In genomic region chr13:55483593-55483992, GRCm38 (mm10) we compare ENCODE assay signal across 9 mouse cellular contexts. TPM values are rescaled to one million over a fixed set of nuclear protein-coding genes. Genes with fewer than 3 reads are reported as not detected.
A peak's percentile ranks its signal among the peaks of the same experiment; 100 is the strongest.
DNase-seq lines count a peak whose midpoint lies in the region; ATAC-seq and TF ChIP-seq lines count a peak whose summit lies in the region.
"Had no signal": no experiment of that assay in that cellular context is flagged by ENCODE, and none has a peak within 500 bp of the region (broad histone marks: within the 10 kb centered on the region; RNA-seq: fewer than 3 reads in every experiment).

No protein-coding gene starts in this region.

- H3K9ac ChIP-seq in kidney, embryonic 14.5 days (ENCODE audit: low read depth, low read length): 0 out of 2 replicates have a peak overlapping the region, but pooled peaks have one; percentile 7
- H3K9ac ChIP-seq in forebrain, embryonic 11.5 days (ENCODE audit: low read length): peak overlapping the region; percentile 4; the same call in 1 of the 2 replicates
- H3K9ac ChIP-seq in midbrain, embryonic 14.5 days (replicated peaks; ENCODE audit: low read length): peak overlapping the region; percentile 100

- no peak overlapping the region for H3K4me3 ChIP-seq in kidney, embryonic 14.5 days (ENCODE audit: low read length)
- peak overlapping the region; percentile 95 for H3K4me3 ChIP-seq in forebrain, embryonic 11.5 days (ENCODE audit: low read depth, low read length)
- peak overlapping the region; percentile 77 for H3K4me3 ChIP-seq in layer of hippocampus, adult 2 months
- peak overlapping the region; percentile 100 for H3K4me3 ChIP-seq in midbrain, embryonic 14.5 days (replicated peaks; ENCODE audit: low read depth, low read length)
- H3K4me3 ChIP-seq: heart, adult 2 months had no signal

- ATAC-seq in kidney, embryonic 14.5 days (ENCODE audit: low FRiP score, low TSS enrichment): no peak
- peak; percentile 68 for ATAC-seq in forebrain, embryonic 11.5 days (replicated peaks; ENCODE audit: low FRiP score)
- ATAC-seq in midbrain, embryonic 14.5 days (ENCODE audit: low FRiP score, low TSS enrichment): peak; percentile 74

- no peak for DNase-seq in kidney, postnatal 25 days
- DNase-seq in forebrain, embryonic 11.5 days (ENCODE audit: low spot score): peak; percentile 87
- peak; percentile 92 to 97 for DNase-seq in layer of hippocampus, adult 2 months (ENCODE audit: low spot score in 2 of 2)
- peak; percentile 98 for DNase-seq in midbrain, embryonic 14.5 days
- DNase-seq in adrenal gland, postnatal 25 days: no peak
- no peak for DNase-seq in thymus, adult 18-20 months
- DNase-seq in heart, adult 11 months: no peak

- H3K4me2 ChIP-seq in kidney, embryonic 14.5 days (replicated peaks; ENCODE audit: low read depth, low read length): peak overlapping the region; percentile 22
- peak overlapping the region; percentile 95 for H3K4me2 ChIP-seq in forebrain, embryonic 11.5 days (ENCODE audit: low read depth, low read length, severe bottlenecking)
- peak overlapping the region; percentile 100 for H3K4me2 ChIP-seq in midbrain, embryonic 14.5 days (ENCODE audit: low read length)

- H3K4me1 ChIP-seq in kidney, embryonic 14.5 days (ENCODE audit: control insufficient read depth, insufficient read depth, low read length): peaks cover 39% of the 10 kb centered on the region
- peaks cover 26% of the 10 kb centered on the region for H3K4me1 ChIP-seq in forebrain, embryonic 11.5 days (replicated peaks; ENCODE audit: control insufficient read depth, insufficient read depth, low read length)
- peaks cover 44% of the 10 kb centered on the region for H3K4me1 ChIP-seq in midbrain, embryonic 14.5 days (ENCODE audit: control insufficient read depth, insufficient read depth, low read length)

- H3K27me3 ChIP-seq in kidney, embryonic 14.5 days (ENCODE audit: control insufficient read depth, insufficient read depth, low read length): no peaks in the 10 kb centered on the region
- H3K27me3 ChIP-seq in forebrain, embryonic 11.5 days (ENCODE audit: control insufficient read depth, insufficient read depth, low read length): no peaks in the 10 kb centered on the region
- no peaks in the 10 kb centered on the region for H3K27me3 ChIP-seq in midbrain, embryonic 14.5 days (ENCODE audit: control insufficient read depth, insufficient read depth, low read length)

- H3K36me3 ChIP-seq in kidney, embryonic 14.5 days (ENCODE audit: control insufficient read depth, insufficient read depth, low read length): peaks cover 40% of the 10 kb centered on the region
- peaks cover 28% of the 10 kb centered on the region for H3K36me3 ChIP-seq in forebrain, embryonic 11.5 days (ENCODE audit: control insufficient read depth, insufficient read depth, low read length)
- H3K36me3 ChIP-seq in midbrain, embryonic 14.5 days (ENCODE audit: control insufficient read depth, insufficient read depth, low read length): peaks cover 56% of the 10 kb centered on the region

- no peak for TF ChIP-seq CTCF in layer of hippocampus, adult 2 months (conservative IDR thresholded peaks at IDR 0.05)

- H3K27ac ChIP-seq in kidney, embryonic 14.5 days (ENCODE audit: low read depth, low read length): peak overlapping the region; percentile 30; the same call in 1 of the 2 replicates
- H3K27ac ChIP-seq in forebrain, embryonic 11.5 days (ENCODE audit: low read depth, low read length): peak overlapping the region; percentile 82
- H3K27ac ChIP-seq in layer of hippocampus, adult 2 months: peak overlapping the region; percentile 97
- peak overlapping the region; percentile 100 for H3K27ac ChIP-seq in midbrain, embryonic 14.5 days (replicated peaks; ENCODE audit: low read depth, low read length)

- WGBS in kidney, embryonic 14.5 days: 40% methylated on average over 15 of the region's 15 CpGs
- 20% methylated on average over 15 of the region's 15 CpGs for WGBS in forebrain, embryonic 11.5 days
- 1% methylated on average over 15 of the region's 15 CpGs for WGBS in midbrain, embryonic 14.5 days

- H3K9me3 ChIP-seq in kidney, embryonic 14.5 days (ENCODE audit: control insufficient read depth, low read length): no peaks in the 10 kb centered on the region
- H3K9me3 ChIP-seq in forebrain, embryonic 11.5 days (ENCODE audit: control insufficient read depth, low read length): no peaks in the 10 kb centered on the region
- no peaks in the 10 kb centered on the region for H3K9me3 ChIP-seq in midbrain, embryonic 14.5 days (ENCODE audit: control insufficient read depth, low read length)

RNA-seq across cellular contexts. Expression of gene Dbn1, which starts 4.3 kb away (rescaled TPM):
- polyA plus RNA-seq in kidney, embryonic 14.5 days (2014; fragmentation: Nextera tagmentation; extraction: Ambion mirVana): 118 and 164 TPM in 2 replicates
- polyA plus RNA-seq in forebrain, embryonic 11.5 days (2014; fragmentation: Nextera tagmentation; extraction: Ambion mirVana): 411 and 418 TPM in 2 replicates
- total RNA-seq in layer of hippocampus, adult 2 months (2021): 100 to 1,000 TPM; 396 to 403 TPM
- polyA plus RNA-seq in midbrain, embryonic 14.5 days (2014; fragmentation: Nextera tagmentation; extraction: Ambion mirVana): 509 and 557 TPM in 2 replicates
- total RNA-seq in adrenal gland, postnatal 25 days (2021): 14.6 and 19.1 TPM in 2 replicates

RNA-seq across cellular contexts. Expression of gene Prr7, which starts 19.5 kb away (rescaled TPM):
- polyA plus RNA-seq in kidney, embryonic 14.5 days (2014; fragmentation: Nextera tagmentation; extraction: Ambion mirVana): 0.77 and 3.4 TPM in 2 replicates
- polyA plus RNA-seq in forebrain, embryonic 11.5 days (2014; fragmentation: Nextera tagmentation; extraction: Ambion mirVana): 2.3 and 3.9 TPM in 2 replicates
- 10 to 100 TPM; 83.0 to 84.5 TPM for total RNA-seq in layer of hippocampus, adult 2 months (2021)
- 7.0 and 34.3 TPM in 2 replicates for polyA plus RNA-seq in midbrain, embryonic 14.5 days (2014; fragmentation: Nextera tagmentation; extraction: Ambion mirVana)
- total RNA-seq in adrenal gland, postnatal 25 days (2021): 3.8 and 3.9 TPM in 2 replicates

RNA-seq across cellular contexts. Expression of gene Pdlim7, which starts 29.9 kb away (rescaled TPM):
- 136 and 141 TPM in 2 replicates for polyA plus RNA-seq in kidney, embryonic 14.5 days (2014; fragmentation: Nextera tagmentation; extraction: Ambion mirVana)
- polyA plus RNA-seq in forebrain, embryonic 11.5 days (2014; fragmentation: Nextera tagmentation; extraction: Ambion mirVana): 165 and 185 TPM in 2 replicates
- 10 to 100 TPM; 97.4 to 99.9 TPM for total RNA-seq in layer of hippocampus, adult 2 months (2021)
- polyA plus RNA-seq in midbrain, embryonic 14.5 days (2014; fragmentation: Nextera tagmentation; extraction: Ambion mirVana): 126 and 154 TPM in 2 replicates
- total RNA-seq in adrenal gland, postnatal 25 days (2021): 17.6 and 18.7 TPM in 2 replicates

RNA-seq across cellular contexts. Expression of gene Grk6, which starts 38.7 kb away (rescaled TPM):
- polyA plus RNA-seq in kidney, embryonic 14.5 days (2014; fragmentation: Nextera tagmentation; extraction: Ambion mirVana): 38.9 and 59.3 TPM in 2 replicates
- 69.5 and 79.2 TPM in 2 replicates for polyA plus RNA-seq in forebrain, embryonic 11.5 days (2014; fragmentation: Nextera tagmentation; extraction: Ambion mirVana)
- total RNA-seq in layer of hippocampus, adult 2 months (2021): 10 to 100 TPM; 64.8 to 65.8 TPM
- polyA plus RNA-seq in midbrain, embryonic 14.5 days (2014; fragmentation: Nextera tagmentation; extraction: Ambion mirVana): 41.8 and 44.0 TPM in 2 replicates
- total RNA-seq in adrenal gland, postnatal 25 days (2021): 47.9 and 62.1 TPM in 2 replicates

RNA-seq across cellular contexts. Expression of gene Dok3, which starts 45.5 kb away (rescaled TPM):
- polyA plus RNA-seq in kidney, embryonic 14.5 days (2014; fragmentation: Nextera tagmentation; extraction: Ambion mirVana): 1.9 and 2.2 TPM in 2 replicates
- 3.3 and 3.9 TPM in 2 replicates for polyA plus RNA-seq in forebrain, embryonic 11.5 days (2014; fragmentation: Nextera tagmentation; extraction: Ambion mirVana)
- 10 to 100 TPM; 12.2 to 13.7 TPM for total RNA-seq in layer of hippocampus, adult 2 months (2021)
- 3.4 and 4.0 TPM in 2 replicates for polyA plus RNA-seq in midbrain, embryonic 14.5 days (2014; fragmentation: Nextera tagmentation; extraction: Ambion mirVana)
- total RNA-seq in adrenal gland, postnatal 25 days (2021): 3.4 and 4.4 TPM in 2 replicates

Comparison
In these comparisons a context has a peak if more than half of its experiments do, and no peak if none do; other contexts are left out.
1. H3K27ac ChIP-seq: peak in every context shown above with its lines; median percentile 100 in midbrain, embryonic 14.5 days; 97 in layer of hippocampus, adult 2 months; 82 in forebrain, embryonic 11.5 days; 30 in kidney, embryonic 14.5 days.
2. H3K4me2 ChIP-seq: peak in every context shown above with its lines; median percentile 100 in midbrain, embryonic 14.5 days; 95 in forebrain, embryonic 11.5 days; 22 in kidney, embryonic 14.5 days.
3. H3K9ac ChIP-seq: peak in every context shown above with its lines; median percentile 100 in midbrain, embryonic 14.5 days; 7 in kidney, embryonic 14.5 days; 4 in forebrain, embryonic 11.5 days.
4. DNase-seq: peak in forebrain, embryonic 11.5 days (single experiment), layer of hippocampus, adult 2 months (2 of 2) and midbrain, embryonic 14.5 days (single experiment); none in kidney, postnatal 25 days (0 of 2), adrenal gland, postnatal 25 days (single experiment), thymus, adult 18-20 months (0 of 2) and heart, adult 11 months (single experiment).